Mouse (Mus musculus): ENCODE data around the gene Ankrd54.

The Ankrd54 gene

GRCm38 (mm10) chr15:79062376-79063159, at the start of gene Ankrd54:
TSS of gene Ankrd54 (minus strand) at chr15:79062893.
- peak; percentile 99 for DNase-seq (ENCODE audit: low read depth)

- no peak for DNase-seq (ENCODE audit: low read depth)
These were observed 49.1 kb upstream of the Ankrd54 start for GRCm38 (mm10) chr15:79111774-79112173.

- DNase-seq (ENCODE audit: low read depth), result no peak
These were observed 47.8 kb upstream of the Ankrd54 start for GRCm38 (mm10) chr15:79110528-79110927.

- DNase-seq (ENCODE audit: low read depth), result no peak
These were observed 47.3 kb upstream of the Ankrd54 start for GRCm38 (mm10) chr15:79110031-79110430.

- DNase-seq (ENCODE audit: low read depth), result no peak
These were observed 46.7 kb upstream of the Ankrd54 start for GRCm38 (mm10) chr15:79109321-79109934.

GRCm38 (mm10) chr15:79108421-79109320, 46.0 kb upstream of the Ankrd54 start, which contains the start of gene Micall1:
TSS of gene Micall1 (plus strand) at chr15:79108898.
- no peak for DNase-seq (ENCODE audit: low read depth)

GRCm38 (mm10) chr15:79107966-79108365, 45.3 kb upstream of the Ankrd54 start:
- DNase-seq (ENCODE audit: low read depth), result no peak

- DNase-seq (ENCODE audit: low read depth), result peak; percentile 63
These were observed 43.1 kb upstream of the Ankrd54 start for GRCm38 (mm10) chr15:79105804-79106203.

GRCm38 (mm10) chr15:79103264-79103663, 40.6 kb upstream of the Ankrd54 start:
- DNase-seq (ENCODE audit: low read depth), result no peak

GRCm38 (mm10) chr15:79101531-79101930, 38.8 kb upstream of the Ankrd54 start:
- no peak for DNase-seq (ENCODE audit: low read depth)

GRCm38 (mm10) chr15:79100391-79100790, 37.7 kb upstream of the Ankrd54 start:
- DNase-seq (ENCODE audit: low read depth), result no peak

GRCm38 (mm10) chr15:79099456-79099855, 36.8 kb upstream of the Ankrd54 start:
- no peak for DNase-seq (ENCODE audit: low read depth)

GRCm38 (mm10) chr15:79098868-79099267, 36.2 kb upstream of the Ankrd54 start:
- DNase-seq (ENCODE audit: low read depth), result no peak

GRCm38 (mm10) chr15:79098220-79098619, 35.5 kb upstream of the Ankrd54 start:
- DNase-seq (ENCODE audit: low read depth), result no peak

- DNase-seq (ENCODE audit: low read depth), result no peak
These were observed 34.9 kb upstream of the Ankrd54 start for GRCm38 (mm10) chr15:79097611-79098025.

GRCm38 (mm10) chr15:79097135-79097534, 34.4 kb upstream of the Ankrd54 start:
- no peak for DNase-seq (ENCODE audit: low read depth)

GRCm38 (mm10) chr15:79096556-79096955, 33.9 kb upstream of the Ankrd54 start:
- no peak for DNase-seq (ENCODE audit: low read depth)

- DNase-seq (ENCODE audit: low read depth), result no peak
These were observed 32.8 kb upstream of the Ankrd54 start for GRCm38 (mm10) chr15:79095483-79095882.

- DNase-seq (ENCODE audit: low read depth), result no peak
These were observed 30.6 kb upstream of the Ankrd54 start for GRCm38 (mm10) chr15:79093083-79093839.

- no peak for DNase-seq (ENCODE audit: low read depth)
These were observed 29.6 kb upstream of the Ankrd54 start for GRCm38 (mm10) chr15:79092284-79092683.

GRCm38 (mm10) chr15:79079567-79079966, 16.9 kb upstream of the Ankrd54 start:
- no peak for DNase-seq (ENCODE audit: low read depth)
